Mouse (Mus musculus): ENCODE data around the gene BC052040. TPM values are rescaled to one million over a fixed set of nuclear protein-coding genes. Genes with fewer than 3 reads are reported as not detected.

BC052040 gene
- total RNA-seq, 1 experiment = 7.9 TPM

GRCm38 (mm10) chr2:115685250-115685649 is 103.7 kb downstream of the BC052040 start:
- Histone ChIP-seq H3K9me3 (ENCODE audit: control insufficient read depth, insufficient read depth, low read depth, low read length) (no peaks in the 10 kb centered on the region), H3K4me1 (ENCODE audit: control insufficient read depth in 2 of 2, insufficient read depth in 2 of 2, low read length in 2 of 2, poor library complexity in 1 of 2) (peaks cover 0 to 3% of the 10 kb centered on the region in 2 experiments; a peak in 1 of 4 replicates), H3K9ac (ENCODE audit: insufficient read depth, low read depth, low read length, poor library complexity, severe bottlenecking) (no peak overlapping the region), H3K36me3 (ENCODE audit: control insufficient read depth, insufficient read depth, low read length, poor library complexity, severe bottlenecking) (peaks cover 2% of the 10 kb centered on the region; the same call in 1 of the 2 replicates), H3K27ac (ENCODE audit: insufficient read depth, low read depth, low read length, poor library complexity, severe bottlenecking) (no peak overlapping the region), H3K4me3 (ENCODE audit: insufficient read depth in 1 of 2, low read depth in 1 of 2, low read length in 2 of 2, poor library complexity in 1 of 2, severe bottlenecking in 1 of 2) (no peak overlapping the region)
- no peak for TF ChIP-seq CHD2 (IDR thresholded peaks at IDR 0.05; ENCODE audit: low read depth, low read length)
- no peak for TF ChIP-seq ZC3H11A (IDR thresholded peaks at IDR 0.05; ENCODE audit: borderline replicate concordance, low read depth, low read length)
- DNase-seq (ENCODE audit: low read depth, low spot score) = no peak
- in situ Hi-C loops (cut with MboI; ENCODE audit: low sequenced_read_pairs in 2 of 2, unreplicated experiment in 2 of 2) = no loop called here

- no peak for DNase-seq (ENCODE audit: low read depth, low spot score)
- TF ChIP-seq MAFK (IDR thresholded peaks at IDR 0.05; ENCODE audit: insufficient read depth, low read depth, low read length) = no peak
- no peak for TF ChIP-seq CHD2 (IDR thresholded peaks at IDR 0.05; ENCODE audit: low read depth, low read length)
- no peak for TF ChIP-seq ZC3H11A (IDR thresholded peaks at IDR 0.05; ENCODE audit: borderline replicate concordance, low read depth, low read length)
- TF ChIP-seq HCFC1 (IDR thresholded peaks at IDR 0.05; ENCODE audit: borderline replicate concordance, insufficient read depth, low read length) = no peak
- no peak for TF ChIP-seq ZNF384 (IDR thresholded peaks at IDR 0.05; ENCODE audit: low read depth, low read length)
- Histone ChIP-seq H3K9me3 (ENCODE audit: control insufficient read depth, insufficient read depth, low read depth, low read length) (no peaks in the 10 kb centered on the region), H3K9ac (ENCODE audit: insufficient read depth, low read depth, low read length, poor library complexity, severe bottlenecking) (no peak overlapping the region), H3K4me1 (ENCODE audit: control insufficient read depth in 2 of 2, insufficient read depth in 2 of 2, low read length in 2 of 2, poor library complexity in 1 of 2) (peaks cover 0 to 3% of the 10 kb centered on the region in 2 experiments; a peak in 1 of 4 replicates), H3K36me3 (ENCODE audit: control insufficient read depth, insufficient read depth, low read length, poor library complexity, severe bottlenecking) (peaks cover 2% of the 10 kb centered on the region), H3K27ac (ENCODE audit: insufficient read depth, low read depth, low read length, poor library complexity, severe bottlenecking) (no peak overlapping the region), H3K4me3 (ENCODE audit: insufficient read depth in 1 of 2, low read depth in 1 of 2, low read length in 2 of 2, poor library complexity in 1 of 2, severe bottlenecking in 1 of 2) (no peak overlapping the region)
- in situ Hi-C loops (cut with MboI; ENCODE audit: low sequenced_read_pairs in 2 of 2, unreplicated experiment in 2 of 2) = no loop called here
Observed at GRCm38 (mm10) chr2:115687612-115688011, 106.1 kb downstream of the BC052040 start.

- TF ChIP-seq HCFC1 (IDR thresholded peaks at IDR 0.05; ENCODE audit: borderline replicate concordance, insufficient read depth, low read length) (no peak), ZNF384 (IDR thresholded peaks at IDR 0.05; ENCODE audit: low read depth, low read length) (no peak), MAFK (IDR thresholded peaks at IDR 0.05; ENCODE audit: insufficient read depth, low read depth, low read length) (no peak), CHD2 (IDR thresholded peaks at IDR 0.05; ENCODE audit: low read depth, low read length) (no peak), ZC3H11A (IDR thresholded peaks at IDR 0.05; ENCODE audit: borderline replicate concordance, low read depth, low read length) (no peak)
Observed at GRCm38 (mm10) chr2:115688282-115688681, 106.8 kb downstream of the BC052040 start.

GRCm38 (mm10) chr2:115693841-115694240 is 112.3 kb downstream of the BC052040 start:
- Histone ChIP-seq H3K9me3 (ENCODE audit: control insufficient read depth, insufficient read depth, low read depth, low read length) (no peaks in the 10 kb centered on the region), H3K36me3 (ENCODE audit: control insufficient read depth, insufficient read depth, low read length, poor library complexity, severe bottlenecking) (no peaks in the 10 kb centered on the region; the same call in 1 of the 2 replicates), H3K27ac (ENCODE audit: insufficient read depth, low read depth, low read length, poor library complexity, severe bottlenecking) (no peak overlapping the region; the same call in 1 of the 2 replicates), H3K4me1 (ENCODE audit: control insufficient read depth in 2 of 2, insufficient read depth in 2 of 2, low read length in 2 of 2, poor library complexity in 1 of 2) (no peaks in the 10 kb centered on the region), H3K4me3 (ENCODE audit: insufficient read depth in 1 of 2, low read depth in 1 of 2, low read length in 2 of 2, poor library complexity in 1 of 2, severe bottlenecking in 1 of 2) (no peak overlapping the region), H3K9ac (ENCODE audit: insufficient read depth, low read depth, low read length, poor library complexity, severe bottlenecking) (no peak overlapping the region)
- TF ChIP-seq CHD2 (IDR thresholded peaks at IDR 0.05; ENCODE audit: low read depth, low read length) = no peak
- TF ChIP-seq ZNF384 (IDR thresholded peaks at IDR 0.05; ENCODE audit: low read depth, low read length) = no peak
- no peak for TF ChIP-seq ZC3H11A (IDR thresholded peaks at IDR 0.05; ENCODE audit: borderline replicate concordance, low read depth, low read length)
- TF ChIP-seq MAFK (IDR thresholded peaks at IDR 0.05; ENCODE audit: insufficient read depth, low read depth, low read length) = no peak
- TF ChIP-seq HCFC1 (IDR thresholded peaks at IDR 0.05; ENCODE audit: borderline replicate concordance, insufficient read depth, low read length) = no peak
- in situ Hi-C loops (cut with MboI; ENCODE audit: low sequenced_read_pairs in 2 of 2, unreplicated experiment in 2 of 2) = no loop called here
- DNase-seq (ENCODE audit: low read depth, low spot score) = peak; percentile 21

More at GRCm38 (mm10) chr2:115688282-115688681, 106.8 kb downstream of the BC052040 start:
- Histone ChIP-seq H3K36me3 (ENCODE audit: control insufficient read depth, insufficient read depth, low read length, poor library complexity, severe bottlenecking) (peaks cover 2% of the 10 kb centered on the region), H3K27ac (ENCODE audit: insufficient read depth, low read depth, low read length, poor library complexity, severe bottlenecking) (no peak overlapping the region), H3K9ac (ENCODE audit: insufficient read depth, low read depth, low read length, poor library complexity, severe bottlenecking) (no peak overlapping the region), H3K9me3 (ENCODE audit: control insufficient read depth, insufficient read depth, low read depth, low read length) (no peaks in the 10 kb centered on the region), H3K4me3 (ENCODE audit: insufficient read depth in 1 of 2, low read depth in 1 of 2, low read length in 2 of 2, poor library complexity in 1 of 2, severe bottlenecking in 1 of 2) (no peak overlapping the region), H3K4me1 (ENCODE audit: control insufficient read depth in 2 of 2, insufficient read depth in 2 of 2, low read length in 2 of 2, poor library complexity in 1 of 2) (peaks cover 0 to 3% of the 10 kb centered on the region in 2 experiments; a peak in 1 of 4 replicates)
- no peak for DNase-seq (ENCODE audit: low read depth, low spot score)
- in situ Hi-C loops (cut with MboI; ENCODE audit: low sequenced_read_pairs in 2 of 2, unreplicated experiment in 2 of 2) = no loop called here

- Histone ChIP-seq H3K4me3 (ENCODE audit: insufficient read depth in 1 of 2, low read depth in 1 of 2, low read length in 2 of 2, poor library complexity in 1 of 2, severe bottlenecking in 1 of 2) (no peak overlapping the region), H3K9ac (ENCODE audit: insufficient read depth, low read depth, low read length, poor library complexity, severe bottlenecking) (no peak overlapping the region), H3K4me1 (ENCODE audit: control insufficient read depth in 2 of 2, insufficient read depth in 2 of 2, low read length in 2 of 2, poor library complexity in 1 of 2) (no peaks in the 10 kb centered on the region), H3K9me3 (ENCODE audit: control insufficient read depth, insufficient read depth, low read depth, low read length) (no peaks in the 10 kb centered on the region), H3K27ac (ENCODE audit: insufficient read depth, low read depth, low read length, poor library complexity, severe bottlenecking) (no peak overlapping the region), H3K36me3 (ENCODE audit: control insufficient read depth, insufficient read depth, low read length, poor library complexity, severe bottlenecking) (no peaks in the 10 kb centered on the region; the same call in 1 of the 2 replicates)
- in situ Hi-C loops (cut with MboI; ENCODE audit: low sequenced_read_pairs in 2 of 2, unreplicated experiment in 2 of 2) = no loop called here
- TF ChIP-seq HCFC1 (IDR thresholded peaks at IDR 0.05; ENCODE audit: borderline replicate concordance, insufficient read depth, low read length) (no peak), CHD2 (IDR thresholded peaks at IDR 0.05; ENCODE audit: low read depth, low read length) (no peak), MAFK (IDR thresholded peaks at IDR 0.05; ENCODE audit: insufficient read depth, low read depth, low read length) (no peak), ZNF384 (IDR thresholded peaks at IDR 0.05; ENCODE audit: low read depth, low read length) (no peak), ZC3H11A (IDR thresholded peaks at IDR 0.05; ENCODE audit: borderline replicate concordance, low read depth, low read length) (no peak)
- DNase-seq (ENCODE audit: low read depth, low spot score) = no peak
Observed at GRCm38 (mm10) chr2:115694386-115694785, 112.9 kb downstream of the BC052040 start.
